Mouse (Mus musculus) cerebellum, postnatal 10 days (tissue): ENCODE results near the gene Cavin1.

ENCODE experiments used
- DNase-seq, 2 experiments: peaks; one replicate each; pipeline ENCODE4 v3.0.0; 2021; ENCODE audit warnings: mixed read lengths in 2 of 2

Gene Cavin1

DNA sequence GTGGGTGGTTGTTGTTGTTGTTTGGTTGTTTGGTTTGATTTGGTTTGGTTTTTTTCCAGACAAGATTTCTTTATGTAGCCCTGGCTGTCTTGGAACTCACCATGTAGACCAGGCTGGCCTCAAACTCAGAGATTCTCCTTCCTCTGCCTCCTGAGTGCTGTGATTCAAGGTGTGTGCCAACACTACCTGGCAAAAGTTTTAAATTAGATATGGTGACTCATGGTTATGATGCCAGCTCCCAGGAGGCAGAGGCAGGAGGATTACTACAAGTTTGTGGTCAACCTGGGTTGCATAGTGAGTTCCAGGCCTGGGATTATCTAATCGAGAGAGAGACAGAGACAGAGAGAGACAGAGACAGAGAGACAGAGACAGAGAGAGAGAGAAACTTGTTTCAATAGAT lies 9.8 kb upstream of the Cavin1 start:
- DNase-seq, result no peak

DNA sequence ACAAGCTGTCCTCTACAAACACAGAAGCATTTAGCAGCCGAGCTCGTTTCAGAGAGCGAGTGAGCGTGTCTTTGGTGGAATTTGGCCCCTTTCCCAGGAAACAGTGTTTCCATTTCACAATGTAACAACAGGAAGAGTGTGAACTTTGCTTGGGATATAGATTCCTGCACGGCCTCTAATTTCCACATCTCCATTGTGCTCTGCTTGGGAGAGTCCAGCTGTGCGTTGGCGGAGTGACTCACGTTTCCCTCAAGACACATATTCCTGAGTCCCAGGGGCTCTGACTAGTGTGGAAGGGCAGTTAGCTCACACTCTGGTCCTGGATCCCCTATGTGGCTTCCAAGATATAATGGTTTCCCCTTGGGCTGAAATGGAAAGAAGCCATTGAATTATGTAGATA lies 9.2 kb upstream of the Cavin1 start:
- DNase-seq, result no peak

DNA sequence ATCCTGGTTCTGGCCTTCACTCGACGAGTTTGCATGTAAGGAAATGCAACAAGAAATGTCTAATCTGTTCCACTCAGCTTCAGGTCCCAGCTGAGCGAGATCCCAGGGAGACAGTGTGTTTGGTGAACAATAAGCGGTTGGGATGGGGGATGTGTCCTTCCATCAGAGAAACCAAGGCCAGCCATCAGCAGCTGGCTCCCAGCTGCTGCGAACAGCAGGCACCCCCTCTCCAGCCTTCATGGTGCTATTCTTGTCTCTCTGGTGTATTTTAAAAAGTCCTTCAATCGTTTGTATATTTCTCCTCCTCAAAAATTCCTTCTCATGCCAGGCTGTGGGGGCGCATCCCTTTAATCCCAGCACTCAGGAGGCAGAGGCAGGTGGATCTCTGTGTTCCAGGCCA lies 4.6 kb upstream of the Cavin1 start:
- no peak for DNase-seq

DNA sequence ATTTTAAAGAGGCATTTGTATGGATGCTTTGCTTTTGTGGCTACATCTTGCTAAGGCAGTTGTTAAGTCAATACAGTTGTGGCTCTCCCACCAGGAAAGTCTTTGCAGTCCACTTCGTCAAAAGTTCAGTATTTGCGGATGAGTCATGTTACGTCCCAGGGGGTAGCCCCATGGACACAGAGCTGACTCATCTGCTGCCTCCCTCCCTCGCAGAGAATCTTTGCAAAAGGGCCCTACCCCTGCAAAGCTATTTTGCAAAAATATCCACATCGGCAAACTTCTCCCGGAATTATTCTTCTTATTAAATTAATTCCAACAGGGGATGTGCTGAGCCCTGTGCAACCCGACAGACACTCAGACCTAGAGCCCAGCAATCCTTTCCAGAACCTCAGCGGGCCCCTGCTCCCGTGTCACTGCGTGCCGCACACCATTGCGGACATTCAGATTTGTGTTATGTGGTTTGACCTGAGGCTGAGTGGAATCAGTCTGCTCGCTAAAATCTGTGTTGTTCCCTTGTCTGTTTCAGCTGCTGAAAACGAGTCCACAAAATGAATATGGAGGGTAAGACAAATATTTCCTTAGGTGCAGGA lies 3.8 kb upstream of the Cavin1 start:
- DNase-seq, result no peak

DNA sequence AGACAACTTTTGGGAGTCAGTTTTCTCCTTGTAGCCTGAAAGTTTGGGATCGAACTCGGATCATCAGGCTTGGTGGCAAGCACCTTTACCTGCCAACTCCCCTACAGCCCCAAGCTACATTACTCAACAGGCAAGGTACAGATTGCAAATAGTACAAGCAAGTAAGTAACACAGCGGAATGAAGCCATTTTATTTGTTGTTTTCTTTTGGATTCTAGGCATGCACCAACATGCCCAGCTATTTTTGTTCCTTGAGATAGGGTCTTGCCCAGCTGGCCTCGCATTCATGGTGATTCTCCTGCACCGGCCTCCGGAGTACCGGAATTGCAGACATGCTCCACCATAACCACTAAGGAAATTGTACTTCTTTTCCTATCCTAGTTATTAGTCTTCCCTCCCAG lies 2.6 kb upstream of the Cavin1 start:
- DNase-seq, result no peak

DNA sequence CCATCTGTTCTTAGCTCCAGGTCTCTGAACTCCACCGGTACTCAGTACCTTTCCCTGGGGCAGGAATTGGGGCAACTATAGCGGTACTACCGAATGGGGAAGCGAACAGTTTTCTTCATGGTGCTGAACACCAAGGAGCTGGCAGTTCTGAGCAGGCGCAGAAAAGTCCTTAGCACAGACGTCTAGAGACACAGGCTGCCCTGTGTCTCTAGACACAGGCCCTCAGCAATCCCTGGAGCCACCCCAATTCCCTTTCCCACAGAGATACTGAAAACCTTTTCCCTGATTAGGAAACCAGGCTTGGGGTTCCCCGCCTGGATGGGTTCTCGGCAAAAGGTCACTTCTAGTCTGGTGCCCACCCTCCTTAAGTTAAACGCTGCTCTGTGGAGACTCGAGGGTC lies 768 bp upstream of the Cavin1 start:
- no peak for DNase-seq

DNA sequence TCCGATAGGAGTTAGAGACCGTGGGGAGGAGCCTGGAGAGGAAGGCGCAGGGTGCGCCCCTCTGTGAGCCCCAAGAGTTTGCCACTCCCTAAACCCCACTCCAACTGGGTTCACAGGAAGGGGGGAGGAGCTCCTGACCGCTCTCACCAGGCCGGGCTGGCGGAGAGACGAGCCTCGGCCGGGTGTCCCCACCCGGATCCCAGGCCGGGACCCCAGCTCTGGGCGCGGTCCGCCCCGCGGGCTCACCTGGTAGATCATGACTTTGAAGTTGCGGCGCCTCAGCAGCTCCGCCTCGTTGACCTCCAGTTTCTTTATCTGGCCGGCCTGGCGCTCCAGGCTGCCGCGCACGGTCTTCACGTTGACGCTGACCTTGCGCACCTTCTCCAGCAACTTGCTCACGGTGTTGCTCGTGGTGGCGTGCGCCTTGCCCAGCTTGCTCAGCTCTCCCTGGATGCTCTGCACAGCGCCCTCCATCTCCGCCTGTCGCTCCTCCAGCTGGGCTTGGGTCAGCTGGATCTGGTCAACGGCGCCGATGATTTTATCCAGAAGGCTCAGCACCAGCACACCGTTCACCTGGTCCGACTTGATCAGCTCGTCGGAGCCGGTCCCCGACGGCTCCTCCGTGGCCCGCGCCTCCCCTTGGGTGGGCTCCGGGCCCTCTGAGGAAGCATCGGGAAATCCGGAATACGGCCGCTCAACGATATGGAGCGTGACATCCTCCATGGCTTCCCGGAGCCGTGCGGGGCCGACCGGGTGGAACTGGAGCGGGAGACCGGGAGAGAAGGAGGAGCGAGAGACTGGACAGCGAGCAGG lies 737 bp downstream of the Cavin1 start:
- DNase-seq, result peak in 1 of 2 experiments; percentile 19

DNA sequence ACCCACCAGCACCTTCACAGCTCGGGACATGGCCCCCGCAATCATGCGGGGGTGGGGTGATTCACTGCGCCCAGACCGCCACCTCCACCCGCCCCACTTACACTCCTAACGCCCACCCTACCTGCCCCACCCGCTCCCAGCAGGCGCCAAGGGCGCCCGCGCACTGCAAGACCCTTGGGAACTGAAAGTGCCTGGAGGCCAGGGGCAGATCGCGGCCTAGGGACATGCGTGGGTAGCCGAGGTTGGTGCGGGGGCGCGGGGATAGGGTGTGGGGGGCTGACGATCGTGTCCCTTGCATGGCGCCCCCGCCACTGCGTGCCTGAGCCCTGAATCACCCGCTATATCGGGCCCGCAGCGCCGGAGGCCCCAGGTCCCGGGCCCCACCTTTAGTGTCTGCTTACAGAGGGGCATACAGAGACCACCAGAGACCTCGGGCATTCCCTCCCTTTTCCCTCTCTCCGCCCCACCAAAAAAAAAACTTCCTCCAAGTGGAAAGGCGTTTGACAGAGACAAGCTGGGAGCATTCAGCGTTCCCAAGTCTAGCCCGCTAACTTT lies 1.4 kb downstream of the Cavin1 start:
- no peak for DNase-seq

DNA sequence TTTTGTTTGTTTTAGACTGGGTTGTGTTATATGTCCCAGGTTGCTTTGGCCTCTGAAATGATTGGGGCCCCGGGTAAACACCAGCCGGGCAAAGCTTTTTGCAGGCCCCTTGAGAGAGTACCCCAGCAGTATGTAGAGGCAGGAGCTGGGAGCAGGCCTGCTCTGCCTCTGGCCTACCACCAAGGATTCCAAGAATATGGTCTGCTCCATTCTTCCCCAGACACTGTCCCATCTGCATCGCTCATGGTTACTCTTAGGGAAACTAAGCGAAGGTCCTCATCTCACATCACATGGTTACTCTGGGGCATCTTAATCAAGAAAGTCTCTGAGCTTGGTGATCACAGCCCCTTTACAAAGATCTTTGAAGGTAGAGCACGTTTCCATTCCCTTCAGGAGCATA lies 2.2 kb downstream of the Cavin1 start:
- no peak for DNase-seq

DNA sequence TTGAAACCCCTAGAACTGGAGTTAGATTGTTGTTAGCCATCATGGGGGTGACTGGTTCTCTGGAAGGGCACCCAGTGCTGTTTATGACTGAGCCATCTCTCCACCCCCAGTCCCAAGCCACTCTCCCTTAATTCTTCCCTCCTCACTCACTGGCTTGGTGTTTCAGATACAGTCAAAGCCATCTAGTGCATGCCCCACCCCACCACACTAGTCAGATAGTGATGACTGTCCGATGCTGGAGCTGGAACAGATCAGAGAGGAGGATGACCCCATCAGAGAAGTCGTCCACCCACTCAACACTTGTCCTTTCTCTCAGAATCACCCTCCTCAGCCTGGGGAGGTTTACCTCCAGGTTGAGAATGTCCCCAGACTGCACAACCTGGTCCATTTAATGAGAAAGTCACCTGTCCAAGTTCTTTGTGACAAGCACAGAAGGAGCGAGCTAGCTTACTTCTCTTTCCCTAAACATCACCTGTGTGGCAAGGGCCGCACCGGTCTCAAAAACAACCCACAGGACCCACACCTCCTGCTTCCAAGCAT lies 2.7 kb downstream of the Cavin1 start:
- no peak for DNase-seq

DNA sequence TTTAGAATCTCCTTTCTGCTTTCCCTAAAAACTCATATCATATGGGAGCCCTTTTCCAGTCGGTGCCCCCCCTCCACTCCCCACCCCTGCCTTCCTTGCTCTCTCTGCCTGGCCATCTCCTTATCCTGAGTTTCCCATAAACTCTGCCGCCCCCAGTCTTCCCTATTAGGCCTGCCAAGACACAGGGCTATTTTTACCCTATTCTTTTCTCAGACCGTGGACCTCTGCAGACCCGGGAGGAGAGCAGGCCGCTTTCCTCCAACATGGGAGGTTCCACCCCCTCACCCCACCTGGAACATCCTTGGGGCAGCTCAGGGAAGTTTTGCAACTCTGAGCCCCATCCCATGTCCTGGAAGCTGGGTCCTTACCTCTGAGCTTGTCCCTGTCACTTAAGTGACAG lies 3.3 kb downstream of the Cavin1 start:
- no peak for DNase-seq

DNA sequence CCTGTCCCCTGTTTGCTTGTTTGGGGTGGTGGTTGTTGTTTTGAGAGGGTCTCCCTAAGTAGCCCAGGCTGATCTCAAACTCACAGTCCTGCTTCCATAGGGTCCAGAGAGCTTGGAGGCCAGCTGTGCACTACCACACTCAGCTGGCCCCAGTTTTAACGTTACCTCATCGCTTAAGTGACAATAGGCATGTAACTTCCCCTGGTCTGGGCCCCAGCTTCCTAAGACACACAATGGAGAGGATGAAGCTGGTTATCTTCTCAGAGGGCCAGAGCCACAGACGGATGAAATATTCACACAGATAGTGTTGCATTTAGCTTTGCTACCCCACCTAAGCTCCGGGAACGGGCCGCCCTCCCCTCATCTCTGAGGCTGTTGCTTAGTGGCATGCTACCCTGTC lies 4.9 kb downstream of the Cavin1 start:
- no peak for DNase-seq

DNA sequence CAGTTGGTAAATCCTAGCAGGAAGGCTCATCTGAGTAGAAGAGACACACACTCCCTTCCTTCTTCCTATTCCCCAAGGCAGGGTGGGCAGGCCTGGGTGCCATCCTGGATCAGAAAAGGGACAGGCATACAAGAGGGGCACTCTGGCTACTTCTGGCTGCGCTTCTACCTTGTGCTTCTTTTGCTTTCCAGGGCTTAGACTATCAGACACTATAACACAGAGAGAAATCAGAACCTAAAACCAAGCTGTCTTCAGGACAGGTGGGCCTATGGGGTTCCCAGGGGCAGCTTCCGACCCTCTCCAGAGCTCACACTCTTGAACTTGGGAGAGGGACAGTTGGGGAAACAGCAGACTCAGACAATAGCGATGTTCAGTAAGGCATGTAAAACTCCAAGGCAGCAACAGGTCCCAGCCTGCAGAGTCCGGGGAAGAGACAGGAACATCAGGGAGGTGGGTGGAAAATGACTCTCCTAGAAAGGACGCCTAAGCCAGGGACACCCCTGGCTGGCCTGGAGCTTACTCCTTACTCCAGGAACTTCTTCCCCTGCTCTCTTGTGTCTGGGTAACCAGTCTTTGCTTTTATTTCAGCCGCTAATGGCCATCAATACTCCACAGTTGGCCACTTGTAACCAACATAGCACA lies 5.7 kb downstream of the Cavin1 start:
- DNase-seq, result no peak

DNA sequence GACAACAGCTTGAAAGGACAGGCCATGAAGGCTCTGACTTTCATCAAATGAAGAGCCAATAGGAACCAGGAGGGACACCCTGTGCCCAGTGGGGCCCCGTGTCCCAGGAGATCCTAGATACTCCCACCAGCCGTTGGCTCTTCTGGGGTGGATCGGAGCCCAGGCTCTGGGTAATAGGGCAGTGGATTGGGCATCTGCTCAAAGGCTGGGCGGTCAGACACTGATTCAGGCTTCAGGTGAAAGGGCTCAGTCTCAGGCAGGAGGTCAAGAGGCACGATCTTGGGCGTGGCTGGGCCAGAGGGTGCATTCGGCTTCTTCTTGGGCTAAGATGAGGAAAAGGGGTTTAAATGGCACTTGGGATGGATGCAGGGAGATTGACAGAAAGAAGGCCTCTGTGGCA lies 6.5 kb downstream of the Cavin1 start:
- no peak for DNase-seq

DNA sequence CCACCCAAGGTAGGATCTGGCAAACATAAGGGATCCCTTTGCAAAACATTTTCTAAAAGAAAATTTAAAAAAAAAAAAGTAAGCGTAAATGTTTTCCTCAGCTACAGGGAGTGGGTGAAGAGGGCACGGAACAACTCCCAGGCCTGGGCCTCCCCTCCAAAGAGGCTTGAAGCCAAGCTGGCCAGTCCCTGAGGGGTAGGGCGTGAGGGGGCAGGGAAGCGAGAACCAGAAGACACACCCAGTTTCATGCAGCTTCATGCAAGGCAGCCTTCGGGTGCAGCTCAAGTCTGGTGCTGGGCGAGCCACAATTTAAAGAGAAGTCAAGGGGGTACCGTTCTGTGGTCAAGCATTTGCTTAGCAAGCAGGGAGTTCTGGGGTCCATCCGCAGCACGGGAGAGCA lies 7.0 kb downstream of the Cavin1 start:
- no peak for DNase-seq

DNA sequence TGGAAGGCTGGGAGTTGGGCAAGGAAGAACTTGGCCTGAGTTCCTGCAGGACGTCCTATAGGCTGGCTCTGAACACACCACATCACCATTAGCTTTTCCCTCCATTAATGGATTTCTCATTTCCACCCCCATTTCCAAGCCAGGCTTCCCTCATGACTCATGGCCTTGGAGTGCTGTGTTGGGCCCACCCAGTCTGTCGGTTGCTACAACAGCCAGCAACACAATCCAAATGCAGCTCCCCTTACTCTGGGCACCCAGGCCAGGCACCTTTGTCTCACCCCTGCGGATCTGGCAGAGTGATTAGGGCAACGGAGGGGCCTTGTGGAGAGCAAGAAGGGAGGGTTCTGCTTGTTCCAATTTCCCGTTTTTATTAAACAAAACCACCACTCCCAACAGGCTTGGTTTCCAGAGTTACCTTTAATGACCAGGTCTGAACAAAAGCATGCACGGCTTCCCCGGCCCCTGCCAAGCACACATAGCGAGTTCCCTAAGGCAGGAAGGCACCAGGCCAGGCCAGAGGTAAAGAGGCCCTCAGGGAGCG lies 8.2 kb downstream of the Cavin1 start:
- no peak for DNase-seq

DNA sequence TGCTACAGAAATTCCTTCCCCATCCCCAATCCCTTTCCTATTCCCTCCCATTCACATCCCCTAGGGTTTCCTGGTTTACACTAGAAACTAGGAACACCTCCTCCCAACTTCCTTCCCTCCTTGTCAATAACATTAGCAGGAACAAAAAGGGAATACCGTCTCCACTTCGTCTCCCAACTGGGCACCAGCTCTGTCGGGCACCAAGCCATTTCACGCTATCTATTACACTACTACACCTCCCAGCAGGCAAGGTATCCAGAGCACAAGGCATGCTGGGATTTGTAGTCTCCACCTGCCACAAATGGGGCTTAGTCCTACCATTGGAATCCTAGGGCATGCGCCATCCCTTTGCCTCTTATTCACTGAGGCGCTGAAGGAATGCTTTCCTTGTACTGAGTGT lies 10.1 kb downstream of the Cavin1 start:
- peak; percentile 82 to 83 for DNase-seq

DNA sequence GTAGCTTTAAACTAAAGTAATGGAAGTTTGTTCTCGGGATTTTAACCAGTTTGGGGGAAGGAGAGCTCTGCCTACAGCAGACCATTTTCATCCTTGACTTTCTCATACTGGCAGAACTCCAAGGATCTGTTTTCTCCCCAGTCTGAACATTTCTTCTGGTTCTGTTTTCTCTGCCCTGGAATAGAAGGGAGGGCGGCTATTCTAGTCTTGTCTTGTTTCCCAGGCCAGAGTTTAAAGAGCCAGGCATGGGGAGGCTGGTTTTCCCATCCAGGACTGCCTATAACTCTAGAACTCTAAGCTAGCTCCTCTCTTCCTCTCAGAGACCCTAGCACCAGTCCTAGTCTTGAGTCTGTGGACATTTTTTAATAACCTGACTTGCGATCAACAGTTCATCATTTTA lies 10.9 kb downstream of the Cavin1 start:
- no peak for DNase-seq

DNA sequence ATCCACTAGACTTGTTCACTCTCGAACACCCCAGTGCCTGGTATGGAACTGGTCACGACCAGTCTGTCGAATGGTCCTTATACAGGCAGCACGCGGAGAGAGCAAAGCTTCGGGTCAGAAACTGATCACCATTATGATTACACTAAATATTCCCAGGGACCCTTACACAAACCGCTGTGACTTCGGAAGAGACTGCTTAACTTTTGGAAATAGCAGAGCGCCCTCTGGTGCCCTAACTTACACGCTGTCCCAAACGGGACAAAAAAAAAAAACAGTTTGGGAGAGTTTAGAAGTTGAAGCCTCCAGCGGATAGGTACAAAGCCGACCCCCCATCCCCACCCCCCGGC lies 11.2 kb downstream of the Cavin1 start:
- DNase-seq, result peak; percentile 81 to 84

DNA sequence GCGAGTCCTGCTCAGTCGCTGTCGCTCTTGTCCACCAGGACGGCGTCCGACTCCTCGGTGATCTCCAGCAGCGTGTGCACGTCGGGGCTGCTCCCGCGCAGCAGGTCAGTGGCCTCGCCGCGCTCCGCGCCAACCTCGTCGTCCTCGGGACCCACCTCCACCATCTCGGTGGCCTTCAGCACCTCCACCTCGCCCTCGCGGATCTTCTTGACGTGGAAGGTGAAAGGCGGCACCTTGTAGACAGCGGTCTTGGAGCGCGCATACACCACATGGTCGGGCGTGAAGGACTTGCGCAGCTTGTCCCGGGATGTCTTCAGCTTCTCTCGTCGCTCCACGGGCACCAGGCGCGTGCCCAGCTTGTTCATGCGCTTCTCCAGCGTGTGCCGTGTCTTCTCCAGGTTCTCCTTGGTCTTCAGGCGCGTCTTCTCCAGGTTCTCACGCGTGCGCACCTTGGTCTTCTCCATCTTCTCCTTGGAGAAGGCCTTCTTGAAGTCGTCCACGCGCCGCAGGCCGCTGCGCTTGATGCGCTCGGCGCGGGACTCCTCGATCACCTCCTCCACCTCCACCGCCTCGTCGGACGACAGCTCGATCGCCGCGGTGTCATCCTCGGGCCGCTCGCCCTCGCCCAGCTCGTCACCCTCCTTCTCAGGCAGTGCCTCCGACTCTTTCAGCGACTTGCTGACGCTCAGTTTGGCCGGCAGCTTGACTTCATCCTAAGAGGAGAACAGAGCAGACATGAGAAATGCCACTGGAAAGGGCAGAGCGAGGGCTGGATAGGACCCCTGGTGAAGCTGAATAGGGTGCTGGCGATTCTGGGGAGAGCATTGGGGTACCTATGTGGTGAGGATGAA lies 11.8 kb downstream of the Cavin1 start:
- DNase-seq, result peak in 1 of 2 experiments; percentile 25

DNA sequence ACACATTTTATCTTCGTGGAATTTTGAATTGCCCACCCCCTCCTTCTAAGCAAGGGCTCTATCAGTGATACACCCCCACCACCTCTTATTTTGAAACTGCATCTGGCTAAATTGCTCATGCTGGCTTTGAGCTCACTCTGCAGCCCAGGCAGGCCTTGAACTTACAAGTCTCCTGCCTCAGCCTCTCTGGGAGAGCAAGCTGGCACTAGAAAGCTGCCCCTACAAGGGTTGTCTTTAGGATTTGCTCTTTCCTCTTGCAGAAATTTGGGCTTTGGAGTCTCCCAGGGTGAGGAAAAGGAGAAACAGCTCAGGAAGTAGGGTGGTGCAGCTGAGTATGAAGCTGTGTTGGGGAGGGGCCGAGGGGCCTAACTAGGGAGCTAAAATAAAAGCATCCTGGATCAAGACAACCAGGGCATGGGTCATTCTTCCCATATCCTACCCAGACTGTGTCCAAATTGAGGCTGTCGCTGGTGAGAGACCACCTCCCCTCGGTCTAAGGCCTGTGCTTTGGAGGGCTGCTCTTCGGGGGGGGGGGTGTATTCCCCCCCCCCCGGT lies 12.7 kb downstream of the Cavin1 start:
- DNase-seq, result no peak

DNA sequence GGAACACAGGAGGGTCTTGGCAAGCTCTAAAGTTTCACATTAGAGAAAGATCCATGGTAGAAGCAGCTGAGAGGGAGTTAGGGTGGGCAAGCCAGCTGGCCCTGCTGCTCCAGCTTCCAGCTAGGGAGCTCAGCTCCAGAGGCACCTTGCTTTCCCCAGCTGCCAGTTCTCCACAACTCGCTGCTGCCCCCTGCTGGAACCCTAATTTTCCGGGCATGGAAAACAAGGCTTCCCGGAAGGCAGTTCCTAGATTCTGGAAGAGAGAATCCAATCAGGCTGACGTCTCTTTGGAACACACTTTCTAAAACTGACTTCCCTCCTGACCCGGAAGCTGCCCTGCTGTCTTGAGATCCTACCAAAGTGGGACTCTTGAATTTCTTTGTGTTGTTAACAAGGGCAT lies 13.4 kb downstream of the Cavin1 start:
- DNase-seq, result peak; percentile 98 to 99
